Mouse (Mus musculus): ENCODE measurements around the gene Rnf220.

GRCm38 (mm10) chr4:117235822-117236221 is 261.0 kb downstream of the Rnf220 start:
- no peak for TF ChIP-seq CTCF (IDR thresholded peaks at IDR 0.05; ENCODE audit: extremely low read depth, insufficient read depth, insufficient read length, insufficient replicate concordance)
- no peak for TF ChIP-seq POLR2A (IDR thresholded peaks at IDR 0.05; ENCODE audit: low read depth, low read length)
